Mouse (Mus musculus) heart, embryonic 14.5 days (tissue): ENCODE results near the gene Lgr5. TPM values are rescaled to one million over a fixed set of nuclear protein-coding genes. Genes with fewer than 3 reads are reported as not detected.

Source experiments
- ATAC-seq: fragments of 200-750 bp; cut with Nextera tagmentation; 2 replicates; pipeline ENCODE4 v1.8.0; 2017; ENCODE audit warnings: low read depth, moderate TSS enrichment; ENCODE audit not compliant: insufficient number of reproducible peaks, insufficient read depth, low FRiP score
- H3K27ac ChIP-seq, 2 experiments: fragments of 200-500 bp in 1 of 2; fragments of 300-500 bp in 1 of 2; sonication (generic) in 1 of 2; replicated peaks in 1 of 2; 2 replicates each; pipeline ENCODE4 v1.5.1; 2012 to 2014; ENCODE audit warnings: low read depth in 2 of 2, low read length in 2 of 2, control low read depth in 1 of 2, mild to moderate bottlenecking in 1 of 2, mixed read lengths in 1 of 2; ENCODE audit not compliant: control insufficient read depth in 1 of 2, insufficient read depth in 1 of 2
- H3K27me3 ChIP-seq: fragments of 300-500 bp; sonication (generic); 2 replicates; pipeline ENCODE4 v1.6.1; 2014; ENCODE audit warnings: mild to moderate bottlenecking, low read length, control low read depth; ENCODE audit not compliant: control insufficient read depth, insufficient read depth
- H3K36me3 ChIP-seq: fragments of 300-500 bp; sonication (generic); 2 replicates; pipeline ENCODE4 v1.6.1; 2014; ENCODE audit warnings: mild to moderate bottlenecking, control low read depth, low read length, mixed read lengths; ENCODE audit not compliant: control insufficient read depth, insufficient read depth
- H3K4me1 ChIP-seq, 2 experiments: fragments of 200-500 bp in 1 of 2; fragments of 300-500 bp in 1 of 2; sonication (generic) in 1 of 2; 2 replicates each; pipeline ENCODE4 v1.6.1; 2012 to 2014; ENCODE audit warnings: low read length in 2 of 2, control low read depth in 1 of 2, mixed read lengths in 1 of 2; ENCODE audit not compliant: control insufficient read depth in 2 of 2, insufficient read depth in 2 of 2
- H3K4me2 ChIP-seq: fragments of 300-500 bp; sonication (generic); 2 replicates; pipeline ENCODE4 v1.6.1; 2014; ENCODE audit warnings: mild to moderate bottlenecking, low read length
- H3K4me3 ChIP-seq, 2 experiments: fragments of 200-500 bp in 1 of 2; fragments of 300-500 bp in 1 of 2; sonication (generic) in 1 of 2; 2 replicates each; pipeline ENCODE4 v1.5.1; 2012 to 2014; ENCODE audit warnings: low read length in 2 of 2, mild to moderate bottlenecking in 2 of 2, control low read depth in 1 of 2, low read depth in 1 of 2, moderate library complexity in 1 of 2; ENCODE audit not compliant: control insufficient read depth in 1 of 2, insufficient read depth in 1 of 2
- H3K9ac ChIP-seq: fragments of 300-500 bp; sonication (generic); 2 replicates; pipeline ENCODE4 v1.6.1; 2014; ENCODE audit warnings: mild to moderate bottlenecking, low read length
- H3K9me3 ChIP-seq: fragments of 300-500 bp; sonication (generic); 2 replicates; pipeline ENCODE4 v1.6.1; 2016; ENCODE audit warnings: low read length, control low read depth; ENCODE audit not compliant: control insufficient read depth
- WGBS: fragments of 180-500 bp; shearing (Covaris S2); extraction: QIAGEN DNeasy Blood & Tissue Kit; methylation state at CpG from one replicate; pipeline ENCODE4 v1.1.7; 2014; 5-methylcytosine and 5-hydroxymethylcytosine counted together
- polyA plus RNA-seq: library from polyadenylated mRNA; unstranded; fragments of >200 nt; fragmentation: Nextera tagmentation; extraction: Ambion mirVana; gene quantifications from 2 replicates; pipeline ENCODE4 v1.2.1, GENCODE M21; 2014

Gene Lgr5
- polyA plus RNA-seq, 1 experiment from 2014 or later: 0.19 TPM

DNA sequence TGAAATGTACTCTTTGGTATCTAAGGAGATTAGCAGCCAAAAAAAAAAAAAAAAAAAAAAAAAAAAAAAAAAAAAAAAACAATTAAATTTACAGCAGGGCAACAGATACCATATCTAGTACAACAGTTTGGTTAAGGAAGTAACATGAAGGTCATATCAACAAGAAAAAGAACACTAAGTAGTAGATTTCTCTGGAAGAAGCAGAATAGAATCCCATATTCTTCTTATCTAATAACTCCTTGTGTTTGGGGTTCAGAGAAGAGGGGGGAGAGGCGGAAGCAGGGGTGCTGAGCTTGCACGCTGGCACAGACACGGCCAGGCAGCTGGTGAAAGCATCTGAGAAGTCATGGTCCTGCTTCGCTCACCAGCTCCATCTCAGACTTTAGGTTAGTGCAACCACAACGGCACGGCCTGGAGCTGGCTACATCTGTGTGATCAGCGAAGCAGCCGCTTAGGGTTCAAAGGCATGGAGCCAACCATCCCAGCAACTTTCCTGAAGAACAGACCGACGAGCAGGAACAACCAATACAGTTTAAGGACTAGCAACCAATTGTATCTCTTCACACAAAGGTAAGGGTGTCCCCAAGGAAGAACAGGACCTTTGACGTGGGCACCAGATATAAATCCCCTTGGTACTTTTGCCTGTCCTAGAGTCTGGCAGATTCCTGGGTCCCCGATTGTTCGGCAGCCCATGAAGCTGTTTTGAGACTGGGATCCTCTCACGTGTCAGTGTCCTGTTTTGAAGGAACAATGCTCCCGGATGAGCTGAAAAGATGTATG lies 17.7 kb downstream of the Lgr5 start, which contains the start of gene A930009A15Rik:
Gene A930009A15Rik, plus strand, starts transcription at position 275 of the 780 bp plus-strand sequence.
- no peaks in the 10 kb centered on the region for H3K27me3 ChIP-seq
- H3K9ac ChIP-seq: no peak within 1 kb of the TSS
- no peaks in the 10 kb centered on the region for H3K4me1 ChIP-seq
- no peak for ATAC-seq
- H3K9me3 ChIP-seq: no peaks in the 10 kb centered on the region
- H3K36me3 ChIP-seq: no peaks in the 10 kb centered on the region
- WGBS: 80% methylated on average over 15 of the region's 15 CpGs
- no peak within 1 kb of the TSS for H3K4me3 ChIP-seq
- no peak within 1 kb of the TSS for H3K4me2 ChIP-seq
- H3K27ac ChIP-seq: no peak within 1 kb of the TSS

DNA sequence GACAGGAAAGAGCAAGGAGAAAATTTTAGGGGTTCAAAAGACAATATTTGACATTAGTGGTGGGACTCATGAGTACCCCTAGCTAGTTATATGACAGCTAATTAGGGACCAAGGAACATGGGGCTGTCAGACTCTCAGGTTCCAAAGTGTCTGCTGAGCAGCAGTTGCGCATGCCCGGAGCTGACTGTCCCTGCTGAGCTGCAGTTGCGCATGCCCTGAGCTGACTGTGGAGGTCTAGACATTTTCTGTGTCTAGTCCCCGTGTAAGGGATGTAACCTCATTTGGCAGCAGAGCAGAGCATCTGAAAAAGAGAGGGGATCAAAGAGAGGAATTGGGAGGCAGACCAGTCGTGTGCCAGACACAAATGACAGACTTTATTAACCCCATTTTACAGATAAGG lies 23.6 kb downstream of the Lgr5 start:
- Histone ChIP-seq H3K9me3 (no peaks in the 10 kb centered on the region), H3K4me3 (no peak overlapping the region), H3K27me3 (no peaks in the 10 kb centered on the region), H3K4me1 (no peaks in the 10 kb centered on the region), H3K27ac (no peak overlapping the region), H3K36me3 (no peaks in the 10 kb centered on the region), H3K4me2 (no peak overlapping the region), H3K9ac (no peak overlapping the region)
- WGBS: 80% methylated on average over 5 of the region's 5 CpGs
- no peak for ATAC-seq

DNA sequence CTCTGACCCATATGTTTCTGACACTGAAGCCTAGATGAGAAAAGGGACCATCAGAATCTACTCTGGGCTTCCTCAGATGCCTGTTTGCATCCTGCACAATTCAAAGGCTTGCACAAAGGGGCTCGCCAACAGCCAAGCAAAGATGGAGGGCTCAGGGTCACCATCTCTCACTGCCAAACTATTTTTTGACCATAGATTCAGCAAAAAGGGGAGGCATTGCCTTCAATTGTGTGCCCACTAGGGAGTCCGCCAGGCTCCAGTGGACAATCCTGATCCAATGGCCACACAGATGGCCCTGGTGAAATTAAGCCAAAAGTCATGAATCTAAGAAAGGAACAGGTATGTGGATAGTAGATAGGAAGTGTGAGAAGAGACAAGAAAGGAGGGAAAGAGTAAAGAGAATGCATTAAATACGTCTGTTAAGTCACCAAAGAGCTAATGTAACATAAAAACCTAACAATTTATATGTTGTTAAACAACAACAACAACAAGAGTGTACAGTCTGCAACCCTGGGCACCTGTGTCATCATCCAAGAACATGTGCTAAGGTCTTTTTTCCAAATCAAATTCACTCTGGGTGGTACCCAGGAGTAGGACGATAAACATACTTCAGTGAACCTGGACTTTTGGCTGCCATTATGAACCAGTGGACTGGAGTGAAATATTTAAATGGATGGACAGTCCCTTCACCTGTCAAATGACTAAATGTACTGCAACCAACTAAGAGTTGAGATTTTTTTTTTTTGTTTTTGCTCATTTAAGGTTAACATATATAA lies 24.5 kb downstream of the Lgr5 start:
- no peaks in the 10 kb centered on the region for H3K27me3 ChIP-seq
- no peak overlapping the region for H3K4me3 ChIP-seq
- WGBS: 82% methylated on average over 4 of the region's 4 CpGs
- H3K9me3 ChIP-seq: no peaks in the 10 kb centered on the region
- no peak overlapping the region for H3K27ac ChIP-seq
- ATAC-seq: no peak
- no peaks in the 10 kb centered on the region for H3K36me3 ChIP-seq
- H3K9ac ChIP-seq: no peak overlapping the region
- no peaks in the 10 kb centered on the region for H3K4me1 ChIP-seq
- no peak overlapping the region for H3K4me2 ChIP-seq

DNA sequence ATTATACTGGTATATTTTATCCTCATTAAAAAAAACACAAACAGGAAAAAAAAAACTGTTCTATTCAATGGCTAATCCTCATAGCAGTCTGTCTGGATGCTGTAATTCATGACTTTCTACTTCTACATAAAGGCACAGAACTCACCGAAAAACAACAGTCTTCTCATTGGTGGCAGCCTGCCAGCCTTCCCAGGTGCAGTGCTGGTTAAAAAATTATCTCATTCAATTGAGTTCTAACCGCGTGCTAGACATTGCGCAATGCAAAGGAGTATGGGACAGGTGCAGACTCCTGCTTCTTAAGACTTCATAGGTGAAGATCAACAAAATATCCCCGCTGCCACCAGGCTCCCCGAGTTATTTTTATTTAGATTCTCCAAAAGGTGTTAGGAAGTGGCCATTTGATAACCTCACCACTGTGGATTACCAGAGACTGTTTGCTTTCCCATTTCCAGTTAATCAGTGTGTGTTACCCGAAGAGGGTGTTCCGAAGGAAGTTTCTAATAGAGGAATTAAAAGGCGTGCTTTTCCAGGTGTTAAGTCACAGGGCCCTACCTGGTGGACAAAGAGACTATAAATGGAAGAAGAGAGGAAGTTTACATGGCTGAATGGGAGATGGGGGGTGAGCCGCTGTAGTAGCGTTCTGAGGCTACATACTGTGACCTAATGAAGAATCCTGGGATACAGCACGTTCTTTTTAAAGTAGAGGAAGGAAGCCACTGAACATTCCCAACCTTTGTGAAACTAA lies 26.3 kb downstream of the Lgr5 start:
- Histone ChIP-seq H3K9ac (no peak overlapping the region), H3K4me2 (no peak overlapping the region), H3K9me3 (no peaks in the 10 kb centered on the region), H3K4me1 (no peaks in the 10 kb centered on the region), H3K36me3 (no peaks in the 10 kb centered on the region), H3K27me3 (no peaks in the 10 kb centered on the region), H3K27ac (no peak overlapping the region), H3K4me3 (no peak overlapping the region)
- WGBS: 59% methylated on average over 12 of the region's 12 CpGs
- no peak for ATAC-seq

- 50% methylated on average over 12 of the region's 12 CpGs for WGBS
- H3K4me3 ChIP-seq: no peak overlapping the region
- no peak overlapping the region for H3K9ac ChIP-seq
- no peak for ATAC-seq
- no peak overlapping the region for H3K27ac ChIP-seq
- H3K36me3 ChIP-seq: no peaks in the 10 kb centered on the region
- H3K9me3 ChIP-seq: no peaks in the 10 kb centered on the region
- no peaks in the 10 kb centered on the region for H3K27me3 ChIP-seq
- H3K4me2 ChIP-seq: no peak overlapping the region
- H3K4me1 ChIP-seq: no peaks in the 10 kb centered on the region
Measured at GRCm38 (mm10) chr10:115556738-115557242, 30.8 kb downstream of the Lgr5 start.

- WGBS: 26% methylated on average over 2 of the region's 2 CpGs
- Histone ChIP-seq H3K27ac (no peak overlapping the region), H3K4me1 (no peaks in the 10 kb centered on the region), H3K36me3 (no peaks in the 10 kb centered on the region), H3K9ac (no peak overlapping the region), H3K4me2 (no peak overlapping the region), H3K27me3 (no peaks in the 10 kb centered on the region), H3K4me3 (no peak overlapping the region), H3K9me3 (no peaks in the 10 kb centered on the region)
- ATAC-seq: no peak
Measured at GRCm38 (mm10) chr10:115555191-115555765, 32.3 kb downstream of the Lgr5 start.
